Mouse (Mus musculus) kidney, adult 2 months (tissue): ENCODE results near the gene Gcnt7. TPM values are rescaled to one million over a fixed set of nuclear protein-coding genes. Genes with fewer than 3 reads are reported as not detected.
A peak's percentile ranks its signal among the peaks of the same experiment; 100 is the strongest.

Source experiments
- DNase-seq: peaks from one replicate; pipeline ENCODE4 v3.0.0; 2021
- H3K27ac ChIP-seq: fragments of 200-500 bp; 2 replicates; pipeline ENCODE4 v1.5.1; 2012; ENCODE audit warnings: low read depth, low read length, control low read depth, inconsistent platforms; ENCODE audit not compliant: insufficient read depth
- H3K27me3 ChIP-seq: fragments of 200-500 bp; replicated peaks from 2 replicates; pipeline ENCODE4 v1.6.1; 2012; ENCODE audit warnings: mild to moderate bottlenecking, moderate library complexity, low read length, inconsistent platforms; ENCODE audit not compliant: control insufficient read depth, insufficient read depth
- H3K36me3 ChIP-seq: fragments of 200-500 bp; 2 replicates; pipeline ENCODE4 v1.6.1; 2012; ENCODE audit warnings: mild to moderate bottlenecking, moderate library complexity, low read length, inconsistent platforms; ENCODE audit not compliant: control insufficient read depth, insufficient read depth
- H3K4me1 ChIP-seq: fragments of 200-500 bp; 2 replicates; pipeline ENCODE4 v1.6.1; 2011; ENCODE audit warnings: low read length; ENCODE audit not compliant: control insufficient read depth, insufficient read depth
- H3K4me3 ChIP-seq: fragments of 200-500 bp; 2 replicates; pipeline ENCODE4 v1.5.1; 2011; ENCODE audit warnings: mild to moderate bottlenecking, low read depth, low read length, control low read depth; ENCODE audit not compliant: insufficient read depth
- CTCF ChIP-seq: fragments of 200-500 bp; conservative IDR thresholded peaks from 2 replicates; pipeline ENCODE4 v1.5.1; 2011; ENCODE audit warnings: low read depth, mild to moderate bottlenecking, control low read depth, low read length, moderate library complexity, mixed read lengths; ENCODE audit not compliant: insufficient read depth, insufficient read length
- POLR2A ChIP-seq: fragments of 200-500 bp; IDR thresholded peaks from one replicate; pipeline ENCODE4 v1.6.1; 2011; ENCODE audit warnings: low read depth, low read length, control low read depth
- WGBS: fragments of 180-500 bp; shearing (Covaris S2); methylation state at CpG from one replicate; pipeline ENCODE4 v1.1.7; 2018; 5-methylcytosine and 5-hydroxymethylcytosine counted together
- polyA plus RNA-seq: library from polyadenylated mRNA; depleted of rRNA; stranded (reverse); fragments of >200 nt; gene quantifications from 2 replicates; pipeline ENCODE4 v1.2.3, GENCODE M21; 2012

Gcnt7 gene
- polyA plus RNA-seq, 1 experiment = not detected

GRCm38 (mm10) chr2:172460647-172461046 is 2.3 kb upstream of the Gcnt7 start:
- no peaks in the 10 kb centered on the region for H3K4me1 ChIP-seq
- H3K27me3 ChIP-seq = no peaks in the 10 kb centered on the region
- WGBS = 93% methylated on average over 2 of the region's 2 CpGs
- TF ChIP-seq CTCF = no peak
- no peak for TF ChIP-seq POLR2A
- no peaks in the 10 kb centered on the region for H3K36me3 ChIP-seq
- no peak overlapping the region for H3K27ac ChIP-seq
- H3K4me3 ChIP-seq = no peak overlapping the region
- DNase-seq = no peak

- DNase-seq = peak; percentile 25
- WGBS = 77% methylated on average over 10 of the region's 10 CpGs
- Histone ChIP-seq H3K27ac (no peak overlapping the region), H3K4me3 (no peak overlapping the region), H3K4me1 (no peaks in the 10 kb centered on the region), H3K27me3 (no peaks in the 10 kb centered on the region), H3K36me3 (no peaks in the 10 kb centered on the region)
- no peak for TF ChIP-seq CTCF
- no peak for TF ChIP-seq POLR2A
Observed at GRCm38 (mm10) chr2:172452458-172452857, 5.9 kb downstream of the Gcnt7 start.

- 67% methylated on average over 4 of the region's 4 CpGs for WGBS
Observed at GRCm38 (mm10) chr2:172452031-172452430, 6.4 kb downstream of the Gcnt7 start.

GRCm38 (mm10) chr2:172450640-172451039 is 7.8 kb downstream of the Gcnt7 start:
- no peak for DNase-seq
- H3K4me3 ChIP-seq = no peak overlapping the region
- H3K27me3 ChIP-seq = no peaks in the 10 kb centered on the region
- no peak overlapping the region for H3K27ac ChIP-seq
- 80% methylated on average over 6 of the region's 6 CpGs for WGBS
- no peaks in the 10 kb centered on the region for H3K36me3 ChIP-seq
- TF ChIP-seq CTCF (no peak), POLR2A (no peak)
- H3K4me1 ChIP-seq = no peaks in the 10 kb centered on the region

More at GRCm38 (mm10) chr2:172452031-172452430, 6.4 kb downstream of the Gcnt7 start:
- peak; percentile 41 for DNase-seq
- no peaks in the 10 kb centered on the region for H3K27me3 ChIP-seq
- H3K27ac ChIP-seq = no peak overlapping the region
- H3K4me3 ChIP-seq = no peak overlapping the region
- H3K4me1 ChIP-seq = no peaks in the 10 kb centered on the region
- no peak for TF ChIP-seq POLR2A
- TF ChIP-seq CTCF = no peak
- no peaks in the 10 kb centered on the region for H3K36me3 ChIP-seq

- 87% methylated on average over 4 of the region's 4 CpGs for WGBS
- Histone ChIP-seq H3K27me3 (no peaks in the 10 kb centered on the region), H3K27ac (no peak overlapping the region), H3K4me3 (no peak overlapping the region), H3K36me3 (no peaks in the 10 kb centered on the region), H3K4me1 (no peaks in the 10 kb centered on the region)
- no peak for DNase-seq
- no peak for TF ChIP-seq POLR2A
- TF ChIP-seq CTCF = no peak
Observed at GRCm38 (mm10) chr2:172448329-172448728, 10.1 kb downstream of the Gcnt7 start.

- H3K36me3 ChIP-seq = no peaks in the 10 kb centered on the region
- peak; percentile 21 for DNase-seq
Observed at GRCm38 (mm10) chr2:172447317-172447716, 11.1 kb downstream of the Gcnt7 start.

GRCm38 (mm10) chr2:172445617-172446016 is 12.8 kb downstream of the Gcnt7 start:
- WGBS = 88% methylated on average over 4 of the region's 4 CpGs
- H3K27ac ChIP-seq = no peak overlapping the region
- no peak for DNase-seq
- no peaks in the 10 kb centered on the region for H3K27me3 ChIP-seq
- peaks cover 6% of the 10 kb centered on the region; the same call in 1 of the 2 replicates for H3K4me1 ChIP-seq
- no peaks in the 10 kb centered on the region for H3K36me3 ChIP-seq
- no peak for TF ChIP-seq CTCF
- no peak for TF ChIP-seq POLR2A
- no peak overlapping the region for H3K4me3 ChIP-seq

More at GRCm38 (mm10) chr2:172447317-172447716, 11.1 kb downstream of the Gcnt7 start:
- Histone ChIP-seq H3K27ac (no peak overlapping the region), H3K27me3 (no peaks in the 10 kb centered on the region), H3K4me1 (no peaks in the 10 kb centered on the region), H3K4me3 (no peak overlapping the region)
- WGBS = 90% methylated on average over 6 of the region's 6 CpGs
- TF ChIP-seq POLR2A (no peak), CTCF (peak; percentile 60)
